Mouse (Mus musculus): ENCODE measurements around the gene Cldn10.

GRCm38 (mm10) chr14:118862253-118862652 lies 74.5 kb downstream of the Cldn10 start:
- TF ChIP-seq CTCF (IDR thresholded peaks at IDR 0.05; ENCODE audit: extremely low read depth, insufficient read depth, insufficient read length, insufficient replicate concordance): no peak
- TF ChIP-seq POLR2A (IDR thresholded peaks at IDR 0.05; ENCODE audit: low read depth, low read length): no peak

Measured in spleen, adult 2 months (tissue).